Mouse (Mus musculus): ENCODE data around the gene Bri3. TPM values are rescaled to one million over a fixed set of nuclear protein-coding genes. Genes with fewer than 3 reads are reported as not detected.

The Bri3 gene
- total RNA-seq, 4 experiments from 2014 or later = 63.5 to 74.4 (median 72.5) TPM

DNA sequence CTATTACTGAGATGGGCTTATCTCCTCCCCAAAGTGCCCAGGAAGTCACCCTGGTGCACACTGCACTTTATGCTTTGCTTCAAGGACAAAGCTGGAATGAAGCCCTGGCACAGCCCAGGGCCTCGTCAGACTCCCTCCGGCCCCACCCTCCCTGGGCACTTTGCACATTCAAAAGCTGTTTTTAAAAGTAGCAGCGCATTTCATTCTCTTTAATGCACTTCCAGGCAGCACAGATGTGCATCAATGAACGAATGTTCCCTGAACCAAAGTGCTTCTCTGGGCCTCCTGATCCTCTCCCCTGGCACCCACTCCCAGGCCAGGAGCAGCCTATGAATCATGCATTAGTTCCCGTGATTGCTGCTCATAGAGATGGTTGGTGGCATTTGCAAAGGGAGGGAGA lies 167.5 kb downstream of the Bri3 start:
- DNase-seq (ENCODE audit: low spot score in 2 of 2) = no peak

DNA sequence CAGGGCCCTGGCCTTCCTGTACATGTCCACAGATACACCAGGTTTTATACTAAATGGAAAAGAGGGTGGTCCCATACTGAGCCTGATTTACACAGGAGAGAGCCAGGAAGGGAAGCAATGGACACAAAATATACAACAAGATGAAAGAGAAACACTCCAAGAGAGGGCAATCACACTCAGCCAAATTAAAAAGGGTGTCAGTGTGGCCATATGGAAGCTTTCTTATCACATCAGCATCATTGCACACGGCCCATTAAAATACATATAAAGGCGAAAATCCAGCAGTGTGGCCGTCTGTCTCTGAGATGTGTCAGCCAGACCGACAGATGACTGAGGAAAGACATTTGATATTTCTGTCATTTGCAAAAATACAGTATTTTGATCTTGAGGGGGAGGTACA lies 168.5 kb downstream of the Bri3 start:
- DNase-seq (ENCODE audit: low spot score in 2 of 2) = no peak

DNA sequence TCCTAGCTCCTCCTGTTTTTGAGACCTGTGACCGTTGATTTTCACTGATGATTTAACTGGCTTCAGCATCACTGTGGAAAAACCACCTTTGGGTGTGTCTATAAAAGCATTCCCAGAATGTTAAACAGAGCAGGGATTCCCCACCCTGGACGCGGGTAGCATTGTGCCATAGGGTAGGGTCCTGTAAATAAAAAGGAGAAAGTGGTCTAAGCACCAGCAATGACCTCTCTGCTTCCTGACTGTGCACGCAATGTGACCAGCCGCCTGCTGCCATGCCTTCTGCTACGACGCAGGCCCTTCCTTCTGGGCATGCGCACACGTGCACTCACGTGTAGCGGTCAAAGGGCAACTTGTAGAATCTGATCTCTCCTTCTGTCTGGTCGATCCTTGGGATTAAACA lies 174.2 kb downstream of the Bri3 start:
- no peak for DNase-seq (ENCODE audit: low spot score in 2 of 2)

DNA sequence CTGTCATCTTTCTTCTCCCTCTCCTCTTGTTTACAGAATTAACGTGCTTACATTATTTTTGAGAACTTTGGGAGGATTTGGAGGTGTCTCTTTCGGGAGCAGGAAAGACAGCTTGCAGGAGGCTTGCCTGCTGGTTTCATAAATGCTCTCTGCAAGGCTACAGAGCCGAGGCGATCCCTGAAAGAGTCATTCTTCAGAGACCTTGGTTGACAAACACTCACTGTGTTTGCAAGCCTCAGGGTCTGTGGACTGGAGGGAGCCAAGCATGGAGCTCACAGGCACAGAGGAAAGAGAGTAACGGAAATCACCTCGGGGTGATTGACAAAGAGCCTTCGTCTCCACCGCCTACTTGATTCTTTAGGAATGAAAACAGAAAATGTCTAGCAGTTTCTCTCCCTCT lies 175.8 kb downstream of the Bri3 start:
- DNase-seq (ENCODE audit: low spot score in 2 of 2) = no peak

GRCm38 (mm10) chr5:144426697-144427096 lies 182.5 kb downstream of the Bri3 start:
- DNase-seq (ENCODE audit: low spot score in 2 of 2) = no peak

DNA sequence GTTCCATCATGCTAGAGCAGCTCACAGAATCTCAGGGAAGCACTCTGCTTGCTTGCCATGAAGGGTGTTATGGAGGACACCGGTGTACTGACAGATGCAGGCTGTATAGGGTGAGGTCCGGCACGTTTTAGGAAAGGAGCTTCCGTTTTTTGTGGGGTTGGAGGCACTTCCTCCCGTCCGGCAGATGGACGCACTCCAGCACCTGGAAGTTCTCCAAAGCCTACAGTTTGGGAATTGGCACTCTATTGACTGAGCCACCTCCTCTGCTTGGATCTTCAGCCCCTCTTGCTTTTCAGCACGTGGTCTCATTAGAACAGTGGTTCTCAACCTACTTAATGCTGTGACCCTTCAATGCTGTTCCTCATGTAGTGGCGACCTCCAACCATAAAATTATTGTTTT lies 183.6 kb downstream of the Bri3 start:
- no peak for DNase-seq (ENCODE audit: low spot score in 2 of 2)

GRCm38 (mm10) chr5:144431481-144431880 lies 187.2 kb downstream of the Bri3 start:
- no peak for DNase-seq (ENCODE audit: low spot score in 2 of 2)

DNA sequence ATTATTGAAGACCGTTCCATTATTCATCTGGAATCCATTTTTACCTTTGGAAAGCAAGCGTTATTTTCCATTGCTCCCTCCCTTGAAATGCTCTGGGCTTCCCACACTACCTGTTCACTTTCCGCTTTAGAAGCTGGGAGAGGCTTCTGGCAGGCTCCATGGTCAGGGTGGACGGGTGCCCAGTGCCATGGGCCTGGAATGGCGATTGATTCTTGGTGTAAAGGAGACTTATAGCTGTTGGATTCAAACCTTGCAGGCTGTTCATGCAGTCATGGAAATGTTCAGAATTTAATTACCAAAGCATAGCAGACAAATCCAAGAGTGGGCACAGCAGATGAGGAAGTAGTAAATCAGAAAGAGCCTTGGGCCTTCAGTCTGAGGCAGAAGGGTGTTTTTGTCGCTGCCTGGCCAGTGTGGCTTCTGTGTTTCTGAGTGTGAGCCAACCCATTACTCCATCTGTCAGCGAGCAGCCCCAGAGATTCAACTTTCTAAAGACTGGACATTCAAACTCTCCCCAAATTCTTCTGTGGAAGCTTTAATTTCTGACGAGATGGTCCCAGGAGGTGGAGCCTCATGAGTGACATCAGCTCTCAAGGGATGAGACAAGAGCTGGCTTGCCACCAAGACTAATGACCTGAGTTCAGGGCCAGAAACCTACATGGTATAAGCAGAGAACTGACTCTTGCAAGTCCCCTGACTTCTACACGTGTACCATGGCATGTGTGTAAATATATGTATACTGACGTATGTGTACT lies 195.2 kb downstream of the Bri3 start:
- no peak for DNase-seq (ENCODE audit: low spot score in 2 of 2)

- no peak for DNase-seq (ENCODE audit: low spot score in 2 of 2)
These were observed 197.6 kb downstream of the Bri3 start for GRCm38 (mm10) chr5:144441831-144442271.

DNA sequence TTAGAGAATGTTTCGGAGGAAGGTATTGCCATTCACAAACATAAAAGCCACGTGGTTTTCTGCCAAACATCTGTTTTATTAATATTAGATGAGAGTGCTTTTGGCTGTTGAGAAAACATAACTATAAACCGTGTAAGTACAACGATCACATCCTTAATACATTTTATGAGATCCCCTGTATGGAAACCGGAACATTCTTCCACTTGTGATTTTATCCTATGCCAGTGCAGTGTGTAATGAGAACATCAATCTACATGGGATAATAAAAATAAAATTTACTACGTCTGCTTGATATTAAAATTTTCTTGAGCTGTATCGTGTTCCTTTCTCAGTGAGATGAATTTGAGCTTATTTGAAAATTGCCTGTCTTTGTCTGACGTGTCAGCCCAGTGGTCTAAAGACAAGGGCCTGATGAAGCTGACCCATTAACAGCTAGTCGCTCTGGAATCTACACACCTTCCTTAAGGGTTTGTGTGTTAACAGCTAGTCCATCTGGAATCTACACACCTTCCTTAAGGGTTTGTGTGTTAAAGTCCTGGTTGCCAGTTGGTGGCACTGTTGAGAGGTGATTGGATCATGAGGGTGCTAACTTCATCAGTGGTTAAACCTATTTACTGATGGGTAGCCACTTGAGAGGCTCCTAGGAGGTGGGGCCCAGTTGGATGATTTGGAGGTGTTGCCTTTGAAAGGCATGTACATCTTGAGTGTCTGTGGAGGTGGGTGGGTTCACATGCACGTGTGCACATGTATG lies 202.4 kb downstream of the Bri3 start:
- no peak for DNase-seq (ENCODE audit: low spot score in 2 of 2)

GRCm38 (mm10) chr5:144447226-144447616 lies 203.0 kb downstream of the Bri3 start:
- DNase-seq (ENCODE audit: low spot score in 2 of 2) = no peak

DNA sequence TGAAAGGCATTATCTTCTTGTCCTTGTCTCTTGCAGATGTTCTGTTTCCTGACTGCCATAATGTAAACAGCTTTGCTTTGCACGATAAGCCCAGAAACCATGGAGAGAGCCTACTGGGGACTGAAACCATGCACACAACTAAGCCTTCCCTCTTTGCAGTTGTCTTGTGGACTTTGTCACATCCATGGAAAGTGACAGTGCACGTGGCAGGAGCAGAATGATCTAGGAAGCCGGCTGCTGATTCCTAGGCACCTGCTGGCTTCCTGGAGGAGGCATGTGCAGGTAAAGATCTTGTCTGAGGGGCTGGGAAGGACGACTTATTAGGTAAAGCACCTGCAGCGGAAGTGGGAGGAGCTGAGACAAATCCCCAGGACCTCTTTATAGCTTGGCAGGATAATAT lies 203.7 kb downstream of the Bri3 start:
- no peak for DNase-seq (ENCODE audit: low spot score in 2 of 2)

- DNase-seq (ENCODE audit: low spot score in 2 of 2) = no peak
These were observed 208.7 kb downstream of the Bri3 start for GRCm38 (mm10) chr5:144452776-144453455.

- no peak for DNase-seq (ENCODE audit: low spot score in 2 of 2)
These were observed 213.5 kb downstream of the Bri3 start for GRCm38 (mm10) chr5:144457623-144458287.

DNA sequence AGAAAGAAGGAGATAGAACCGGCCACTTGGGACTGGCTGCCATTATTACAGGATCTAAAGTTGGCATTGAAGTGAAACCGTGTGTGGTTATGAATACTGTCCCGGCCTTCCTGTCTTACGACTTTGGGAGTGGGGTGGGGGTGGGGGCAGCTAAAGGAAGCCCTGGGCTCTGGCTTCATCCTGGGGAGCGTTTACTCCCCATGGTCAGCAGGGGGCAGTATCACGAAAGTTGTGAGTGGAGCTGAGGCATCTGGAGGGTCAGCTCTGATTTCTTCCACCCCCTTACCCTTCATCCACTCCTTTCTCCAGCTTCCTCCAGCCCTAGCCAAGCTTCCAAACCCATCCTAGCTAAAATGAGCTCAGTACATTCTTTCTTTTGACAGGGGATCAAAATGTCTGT lies 222.8 kb downstream of the Bri3 start:
- no peak for DNase-seq (ENCODE audit: low spot score in 2 of 2)

DNA sequence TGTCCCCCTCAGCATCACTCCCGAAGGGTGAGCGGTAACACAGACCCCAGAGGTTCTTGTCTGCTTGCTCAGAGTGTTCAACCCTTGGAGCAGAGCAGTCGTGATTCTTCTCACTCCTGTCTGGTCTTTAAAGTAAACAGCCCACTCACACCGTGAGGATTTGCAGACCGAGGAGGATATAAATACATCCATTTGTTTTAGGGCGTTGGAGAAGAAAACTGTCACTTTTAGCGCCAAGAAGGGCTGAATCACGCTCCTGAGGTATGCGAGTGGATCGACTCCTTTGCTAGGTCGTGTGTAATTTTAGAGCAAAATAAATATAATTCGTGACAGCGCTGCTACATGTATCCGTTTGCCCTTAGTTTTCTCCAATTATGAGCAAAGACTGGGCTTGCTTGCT lies 228.8 kb downstream of the Bri3 start:
- DNase-seq (ENCODE audit: low spot score in 2 of 2) = peak in 1 of 2 experiments; percentile 31

GRCm38 (mm10) chr5:144479677-144480171 lies 235.5 kb downstream of the Bri3 start:
- DNase-seq (ENCODE audit: low spot score in 2 of 2) = no peak

- DNase-seq (ENCODE audit: low spot score in 2 of 2) = no peak
These were observed 239.6 kb downstream of the Bri3 start for GRCm38 (mm10) chr5:144483659-144484375.

- no peak for DNase-seq (ENCODE audit: low spot score in 2 of 2)
These were observed 247.1 kb downstream of the Bri3 start for GRCm38 (mm10) chr5:144491308-144491707.

Measured in left cerebral cortex, adult 8-10 months (tissue).